Mouse (Mus musculus) layer of hippocampus, adult 9-10 months (tissue): ENCODE measurements around the gene Nfkbiz.

Source experiments
- DNase-seq: peaks from one replicate; pipeline ENCODE4 v3.0.0; 2022; ENCODE audit warnings: low spot score

Gene Nfkbiz

DNA sequence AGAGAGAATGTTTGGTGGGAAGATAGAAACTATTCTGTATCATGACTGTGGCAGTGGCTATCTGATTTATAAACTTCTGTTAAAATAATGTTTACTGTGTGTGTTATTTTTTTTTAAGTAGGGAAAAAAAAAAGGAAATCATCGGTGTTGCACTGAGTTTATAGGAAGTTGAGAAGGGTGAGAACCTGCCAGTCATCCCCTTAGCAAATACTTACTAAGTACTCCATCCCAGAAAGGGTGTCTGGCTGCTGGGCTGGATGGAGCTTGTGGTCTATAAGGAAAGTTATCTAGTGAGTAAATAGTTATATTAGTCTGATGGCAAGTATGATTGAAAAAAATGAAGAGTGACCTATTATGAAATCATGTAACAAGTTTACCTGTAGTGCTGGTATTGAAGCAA lies 37.1 kb downstream of the Nfkbiz start:
- no peak for DNase-seq

DNA sequence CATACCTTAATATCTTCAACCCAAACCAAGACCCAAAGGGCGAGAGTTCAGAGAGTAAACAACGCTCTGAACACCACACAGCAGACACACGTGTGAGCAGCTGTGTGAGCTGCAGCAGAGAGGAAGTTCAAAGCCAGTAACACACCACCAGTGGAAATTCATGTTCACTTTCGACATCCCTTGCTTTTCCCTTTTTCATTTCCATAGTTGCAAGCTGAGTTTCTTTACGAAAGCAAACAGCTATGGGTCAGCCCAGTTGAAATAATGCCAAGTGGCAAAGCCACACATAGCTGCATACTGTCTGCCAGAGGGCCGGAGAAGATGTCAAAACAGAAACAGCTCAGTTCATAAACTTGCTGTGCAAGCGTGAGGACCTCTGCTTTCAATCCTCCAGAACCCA lies 39.9 kb downstream of the Nfkbiz start:
- DNase-seq, result no peak

DNA sequence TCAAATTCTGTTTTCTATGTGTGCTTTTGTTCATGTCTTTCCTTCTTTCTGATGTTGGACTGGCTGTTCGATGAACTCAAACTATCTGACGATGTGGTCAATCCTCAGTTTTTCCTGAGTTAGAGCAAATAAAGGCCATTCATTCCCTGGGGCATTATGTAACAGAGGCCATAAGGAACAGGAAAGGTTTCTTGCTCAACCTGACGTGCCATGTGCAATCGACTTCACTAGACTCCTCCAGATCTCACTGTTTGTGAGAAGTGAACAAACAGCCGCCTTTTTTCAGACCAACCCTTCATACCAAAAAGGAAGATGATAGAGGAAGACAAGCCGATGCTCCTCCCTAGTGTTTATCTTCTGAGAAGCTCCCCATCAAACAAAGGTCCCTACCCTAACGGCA lies 48.4 kb downstream of the Nfkbiz start:
- DNase-seq, result no peak

DNA sequence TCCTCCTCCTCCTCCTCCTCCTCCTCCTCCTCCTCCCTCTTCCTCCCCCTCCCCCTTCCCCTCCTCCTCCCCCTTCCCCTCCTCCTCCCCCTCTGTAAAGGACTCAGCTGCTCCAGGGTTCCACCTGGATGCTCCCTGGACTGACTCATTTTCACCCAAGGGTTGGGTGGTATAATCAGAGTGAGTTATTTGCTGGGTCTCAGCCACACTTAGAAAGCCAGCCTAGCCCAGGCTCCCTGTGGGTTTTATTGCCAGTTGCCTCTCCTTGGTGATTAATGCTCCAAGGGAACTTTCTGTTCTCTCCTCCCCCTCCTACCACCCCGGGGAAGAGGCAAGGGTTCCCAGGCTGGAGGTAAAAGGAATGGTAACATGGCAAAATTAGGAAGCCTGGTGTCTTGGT lies 49.4 kb downstream of the Nfkbiz start:
- DNase-seq, result no peak

DNA sequence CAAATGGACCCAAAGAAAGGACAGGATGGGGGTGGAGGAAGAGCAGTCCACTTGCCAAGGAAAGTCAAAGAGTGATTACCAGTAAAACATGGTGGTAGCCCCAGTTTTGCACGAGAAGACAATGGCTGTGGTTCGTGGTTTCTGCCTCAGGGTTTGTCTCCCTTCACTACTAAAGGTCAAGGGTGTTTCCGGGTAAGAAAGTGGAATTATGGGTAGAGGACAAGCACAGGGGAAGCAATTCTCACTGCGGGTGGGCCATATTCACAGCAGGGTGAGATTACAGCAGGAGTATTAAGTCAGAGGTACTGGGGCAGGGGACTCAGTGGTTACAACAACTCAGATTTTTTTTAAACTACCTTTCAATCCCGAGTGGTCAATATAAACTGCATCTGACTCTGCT lies 50.0 kb downstream of the Nfkbiz start:
- no peak for DNase-seq

DNA sequence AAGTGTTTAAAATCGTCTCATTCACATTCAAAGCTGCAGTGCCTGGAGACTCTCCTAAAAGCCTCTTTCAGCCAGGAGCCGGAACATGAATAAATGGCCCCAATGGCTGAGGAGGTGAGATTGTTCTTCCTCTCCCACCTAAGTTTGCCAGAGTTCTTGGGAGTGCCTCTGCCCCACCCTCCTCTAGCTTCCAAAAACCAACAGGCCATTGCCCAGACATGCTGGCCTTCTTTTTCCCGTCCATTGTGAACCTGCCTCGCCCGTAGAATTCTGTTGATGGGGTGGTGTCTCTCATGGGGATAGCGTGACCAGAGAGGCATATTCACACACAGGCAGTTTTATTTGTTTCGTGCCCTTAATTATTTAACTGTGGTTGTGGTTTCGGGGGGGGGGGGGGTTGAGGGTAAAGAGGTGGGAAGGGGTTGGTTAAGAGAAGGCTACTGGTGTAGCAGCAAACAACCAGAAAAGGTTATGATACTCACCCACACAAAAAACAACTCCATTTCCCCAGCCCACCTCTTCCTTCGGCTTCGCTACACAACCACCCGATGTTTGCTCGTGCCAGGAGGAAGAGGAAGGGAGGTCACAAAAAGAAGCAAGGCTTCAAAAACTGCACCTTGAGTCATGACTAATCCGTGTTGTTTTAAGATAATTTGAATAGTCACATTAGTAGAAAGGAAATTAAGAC lies 51.2 kb downstream of the Nfkbiz start:
- no peak for DNase-seq

DNA sequence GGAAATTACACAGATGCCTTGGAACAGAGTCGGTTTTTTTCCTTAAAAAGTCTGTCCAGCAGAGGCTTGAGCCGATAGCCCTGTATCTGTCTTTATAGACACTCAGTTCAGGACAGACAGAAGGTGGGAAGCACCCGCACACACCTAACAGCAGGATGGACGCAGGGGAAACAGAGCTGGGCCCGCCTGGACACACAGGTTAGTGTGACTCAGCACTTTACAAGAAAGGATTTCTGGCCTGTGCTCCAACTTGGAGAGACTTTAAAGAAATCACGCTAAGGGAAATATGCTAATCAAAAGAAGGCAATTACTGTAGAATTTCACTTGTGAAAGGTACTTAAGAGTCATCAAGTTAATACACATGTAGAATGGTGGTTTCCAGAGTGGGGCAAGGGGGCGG lies 54.3 kb downstream of the Nfkbiz start:
- no peak for DNase-seq

DNA sequence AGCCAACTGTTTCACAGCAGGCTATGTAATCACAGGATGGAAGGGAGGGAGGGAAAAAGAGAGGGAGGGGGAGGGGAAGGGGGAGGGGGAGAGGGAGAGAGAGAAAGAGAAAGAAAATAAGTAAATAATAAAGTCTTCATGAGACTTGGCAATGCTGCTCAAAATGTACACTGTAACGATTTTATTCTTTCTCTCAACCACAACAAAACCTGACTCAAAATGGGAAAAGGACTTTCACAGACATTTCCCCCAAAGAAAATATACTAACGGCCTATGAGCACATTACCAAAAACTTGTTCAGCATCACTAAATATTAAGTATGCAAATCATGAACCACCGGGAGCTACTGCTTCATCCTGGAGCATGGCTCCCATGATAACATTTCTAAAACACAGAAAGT lies 54.8 kb downstream of the Nfkbiz start:
- no peak for DNase-seq

DNA sequence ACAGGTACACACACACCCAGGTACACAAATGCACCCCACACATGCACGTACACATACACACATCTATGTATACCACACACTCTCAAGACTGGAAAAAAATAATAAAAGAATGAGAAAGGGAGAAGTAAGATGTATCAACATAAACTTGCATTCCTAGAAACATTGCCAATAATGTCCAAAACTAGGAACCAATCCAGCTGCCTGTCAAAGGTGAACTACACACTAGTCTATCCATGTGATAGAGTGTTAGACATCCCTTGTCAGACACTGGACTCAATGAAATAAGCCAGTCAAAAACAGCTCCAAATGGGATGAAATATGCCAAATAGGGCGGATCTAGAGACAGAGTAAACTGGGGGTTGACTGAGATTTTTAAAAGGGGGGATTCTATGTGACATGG lies 55.8 kb downstream of the Nfkbiz start:
- DNase-seq, result no peak

DNA sequence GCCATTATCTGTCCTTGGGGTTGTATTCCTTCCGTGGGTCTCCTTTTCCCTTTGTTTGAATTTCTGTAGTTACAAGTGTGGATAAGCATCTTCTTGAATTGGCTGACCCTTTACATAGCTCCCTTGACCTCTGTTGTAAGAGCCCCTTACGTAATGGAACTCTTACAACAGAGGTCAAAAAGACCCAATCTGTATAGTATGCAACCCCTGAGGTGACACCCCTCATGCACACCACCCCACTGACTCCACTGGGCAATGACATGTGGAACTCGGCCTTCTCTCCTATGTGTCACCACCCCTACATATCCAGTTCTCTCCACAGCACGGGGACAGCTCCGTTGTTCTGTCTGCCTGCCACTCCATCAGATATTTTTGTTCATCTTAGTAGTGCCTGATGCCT lies 56.9 kb downstream of the Nfkbiz start:
- no peak for DNase-seq

DNA sequence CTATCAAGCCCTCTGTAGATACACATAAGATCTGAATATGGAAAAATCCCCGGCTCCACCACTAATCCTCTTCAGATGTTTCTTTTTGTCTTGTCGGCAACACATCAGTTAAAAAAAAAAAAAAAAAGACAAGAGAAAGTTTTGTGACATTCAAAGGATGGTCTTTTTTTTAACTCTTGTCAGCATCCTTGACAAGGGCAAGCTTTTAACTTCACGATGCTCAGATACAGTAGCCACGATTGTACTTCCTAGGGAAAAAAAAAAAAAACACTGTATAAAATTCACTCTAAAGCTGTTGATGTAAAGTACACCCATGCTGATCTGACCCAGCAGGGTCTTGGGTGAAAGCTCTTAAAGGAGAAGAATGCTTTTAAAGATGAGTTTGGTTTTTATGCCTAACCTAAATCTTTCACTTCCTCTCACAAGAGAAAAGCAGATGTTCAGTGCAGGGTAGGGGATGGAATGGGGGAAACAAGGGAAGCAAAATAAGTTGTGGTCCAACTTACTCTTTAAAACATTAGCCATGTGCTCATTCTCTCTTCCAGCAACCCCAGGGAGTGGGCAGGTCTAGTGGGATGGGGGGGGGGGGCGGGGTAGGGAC lies 57.6 kb downstream of the Nfkbiz start:
- DNase-seq, result no peak

DNA sequence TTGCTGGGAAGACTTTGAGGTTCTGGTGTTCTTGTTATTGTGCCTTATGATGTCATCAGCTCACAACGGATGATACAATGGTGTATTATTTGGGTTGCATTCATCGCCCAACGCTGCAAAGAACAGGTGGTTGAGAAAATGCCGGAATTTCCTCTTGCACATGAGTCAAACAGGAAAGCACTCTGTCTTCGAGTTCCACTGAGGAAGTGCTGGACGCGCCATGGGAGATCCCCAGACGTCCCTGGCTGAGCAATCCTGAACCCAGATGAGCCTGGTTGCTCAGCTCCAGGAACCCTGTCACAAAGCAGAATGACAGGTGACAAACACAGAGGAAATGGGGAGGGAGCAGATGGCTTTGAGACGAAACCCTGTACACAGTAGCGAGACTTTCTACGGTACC lies 62.4 kb downstream of the Nfkbiz start:
- DNase-seq, result no peak

DNA sequence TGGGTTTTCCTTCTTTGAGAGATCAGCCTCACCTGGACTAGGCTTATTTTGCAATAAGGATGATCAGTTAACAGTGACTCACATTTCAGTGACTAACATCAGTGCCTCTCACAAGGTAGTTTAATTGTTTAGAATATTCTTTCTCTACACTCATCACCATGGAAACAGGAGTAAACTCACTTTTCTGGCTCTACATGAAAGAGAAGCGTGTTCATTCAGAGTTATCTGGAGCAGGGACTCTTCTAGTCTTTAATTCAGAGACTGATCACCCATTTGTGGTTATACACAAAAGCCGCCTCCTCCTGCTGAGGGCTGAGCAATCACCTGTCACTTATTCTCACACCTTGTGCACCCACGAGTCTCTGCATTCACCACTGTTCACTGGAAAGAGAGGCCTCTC lies 68.5 kb downstream of the Nfkbiz start:
- no peak for DNase-seq
